Mouse (Mus musculus): ENCODE measurements around the gene Gm47996. TPM values are rescaled to one million over a fixed set of nuclear protein-coding genes. Genes with fewer than 3 reads are reported as not detected.
"Not testable (repeated sequence)": the region's sequence is repeated elsewhere in the genome, so short reads cannot be mapped to it uniquely, and the experiment has no call there.

The Gm47996 gene
- polyA plus RNA-seq (2014; fragmentation: Nextera tagmentation; extraction: Ambion mirVana), result 0.26 and 0.27 TPM in 2 replicates

- not testable (repeated sequence) for H3K27ac ChIP-seq (ENCODE audit: low read depth, low read length); H3K4me1 ChIP-seq (replicated peaks; ENCODE audit: control insufficient read depth, insufficient read depth, low read length); H3K4me2 ChIP-seq; H3K27me3 ChIP-seq (replicated peaks; ENCODE audit: control insufficient read depth, insufficient read depth, low read length); H3K36me3 ChIP-seq (ENCODE audit: control insufficient read depth, insufficient read depth, low read length); DNase-seq (ENCODE audit: low spot score); H3K9ac ChIP-seq (ENCODE audit: low read depth, low read length); H3K4me3 ChIP-seq (ENCODE audit: low read depth, low read length); ATAC-seq (replicated peaks; ENCODE audit: low FRiP score); H3K9me3 ChIP-seq (ENCODE audit: control insufficient read depth, low read length)
- WGBS, result 61% methylated on average over 4 of the region's 8 CpGs
Observed at GRCm38 (mm10) chr1:151209824-151210355, at the start of gene Gm47996. TSS of gene Gm47996 (plus strand) at chr1:151210131.

- no peaks in the 10 kb centered on the region for H3K27me3 ChIP-seq (replicated peaks; ENCODE audit: control insufficient read depth, insufficient read depth, low read length)
- H3K9me3 ChIP-seq (ENCODE audit: control insufficient read depth, low read length), result no peaks in the 10 kb centered on the region
- no peak for DNase-seq (ENCODE audit: low spot score)
- H3K4me3 ChIP-seq (ENCODE audit: low read depth, low read length), result no peak overlapping the region
- no peaks in the 10 kb centered on the region for H3K36me3 ChIP-seq (ENCODE audit: control insufficient read depth, insufficient read depth, low read length)
- WGBS, result 17% methylated on average over 8 of the region's 8 CpGs
- H3K4me1 ChIP-seq (replicated peaks; ENCODE audit: control insufficient read depth, insufficient read depth, low read length), result peaks cover 22% of the 10 kb centered on the region
- peak; percentile 57 for ATAC-seq (replicated peaks; ENCODE audit: low FRiP score)
- no peak overlapping the region for H3K9ac ChIP-seq (ENCODE audit: low read depth, low read length)
- H3K4me2 ChIP-seq, result peak overlapping the region; percentile 27
- H3K27ac ChIP-seq (ENCODE audit: low read depth, low read length), result peak overlapping the region; percentile 16; the same call in 1 of the 2 replicates
Observed at GRCm38 (mm10) chr1:151166031-151166430, 43.9 kb upstream of the Gm47996 start.

GRCm38 (mm10) chr1:151167297-151168047 lies 42.5 kb upstream of the Gm47996 start:
- peak overlapping the region; percentile 34; the same call in 1 of the 2 replicates for H3K9ac ChIP-seq (ENCODE audit: low read depth, low read length)
- no peaks in the 10 kb centered on the region for H3K9me3 ChIP-seq (ENCODE audit: control insufficient read depth, low read length)
- DNase-seq (ENCODE audit: low spot score) (no peak), ATAC-seq (replicated peaks; ENCODE audit: low FRiP score) (peak; percentile 33)
- no peaks in the 10 kb centered on the region for H3K27me3 ChIP-seq (replicated peaks; ENCODE audit: control insufficient read depth, insufficient read depth, low read length)
- H3K4me1 ChIP-seq (replicated peaks; ENCODE audit: control insufficient read depth, insufficient read depth, low read length), result peaks cover 22% of the 10 kb centered on the region
- peak overlapping the region; percentile 38 for H3K4me2 ChIP-seq
- H3K4me3 ChIP-seq (ENCODE audit: low read depth, low read length), result no peak overlapping the region
- H3K27ac ChIP-seq (ENCODE audit: low read depth, low read length), result peak overlapping the region; percentile 71
- no peaks in the 10 kb centered on the region for H3K36me3 ChIP-seq (ENCODE audit: control insufficient read depth, insufficient read depth, low read length)
- 34% methylated on average over 12 of the region's 12 CpGs for WGBS

- Histone ChIP-seq H3K27me3 (replicated peaks; ENCODE audit: control insufficient read depth, insufficient read depth, low read length) (no peaks in the 10 kb centered on the region), H3K27ac (ENCODE audit: low read depth, low read length) (no peak overlapping the region), H3K36me3 (ENCODE audit: control insufficient read depth, insufficient read depth, low read length) (no peaks in the 10 kb centered on the region), H3K9me3 (ENCODE audit: control insufficient read depth, low read length) (no peaks in the 10 kb centered on the region), H3K4me3 (ENCODE audit: low read depth, low read length) (no peak overlapping the region), H3K4me2 (no peak overlapping the region), H3K9ac (ENCODE audit: low read depth, low read length) (no peak overlapping the region), H3K4me1 (replicated peaks; ENCODE audit: control insufficient read depth, insufficient read depth, low read length) (peaks cover 22% of the 10 kb centered on the region)
- no peak for DNase-seq (ENCODE audit: low spot score)
- 67% methylated on average over 3 of the region's 3 CpGs for WGBS
- ATAC-seq (replicated peaks; ENCODE audit: low FRiP score), result no peak
Observed at GRCm38 (mm10) chr1:151168637-151169036, 41.3 kb upstream of the Gm47996 start.

GRCm38 (mm10) chr1:151171572-151172461 lies 38.1 kb upstream of the Gm47996 start:
- H3K36me3 ChIP-seq (ENCODE audit: control insufficient read depth, insufficient read depth, low read length), result no peaks in the 10 kb centered on the region
- H3K27me3 ChIP-seq (replicated peaks; ENCODE audit: control insufficient read depth, insufficient read depth, low read length), result no peaks in the 10 kb centered on the region
- H3K27ac ChIP-seq (ENCODE audit: low read depth, low read length), result no peak overlapping the region
- no peak overlapping the region for H3K4me2 ChIP-seq
- no peak overlapping the region for H3K9ac ChIP-seq (ENCODE audit: low read depth, low read length)
- H3K9me3 ChIP-seq (ENCODE audit: control insufficient read depth, low read length), result no peaks in the 10 kb centered on the region
- WGBS, result 60% methylated on average over 2 of the region's 2 CpGs
- DNase-seq (ENCODE audit: low spot score) (no peak), ATAC-seq (replicated peaks; ENCODE audit: low FRiP score) (no peak)
- H3K4me1 ChIP-seq (replicated peaks; ENCODE audit: control insufficient read depth, insufficient read depth, low read length), result peaks cover 16% of the 10 kb centered on the region
- no peak overlapping the region for H3K4me3 ChIP-seq (ENCODE audit: low read depth, low read length)

GRCm38 (mm10) chr1:151177030-151177936 lies 32.6 kb upstream of the Gm47996 start:
- Histone ChIP-seq H3K9ac (ENCODE audit: low read depth, low read length) (peak overlapping the region; percentile 47; the same call in 1 of the 2 replicates), H3K4me3 (ENCODE audit: low read depth, low read length) (peak overlapping the region; percentile 27), H3K4me1 (replicated peaks; ENCODE audit: control insufficient read depth, insufficient read depth, low read length) (peaks cover 12% of the 10 kb centered on the region), H3K4me2 (peak overlapping the region; percentile 57), H3K36me3 (ENCODE audit: control insufficient read depth, insufficient read depth, low read length) (no peaks in the 10 kb centered on the region), H3K9me3 (ENCODE audit: control insufficient read depth, low read length) (no peaks in the 10 kb centered on the region), H3K27ac (ENCODE audit: low read depth, low read length) (peak overlapping the region; percentile 89), H3K27me3 (replicated peaks; ENCODE audit: control insufficient read depth, insufficient read depth, low read length) (no peaks in the 10 kb centered on the region)
- ATAC-seq (replicated peaks; ENCODE audit: low FRiP score), result peak; percentile 91
- WGBS, result 7% methylated on average over 10 of the region's 10 CpGs
- DNase-seq (ENCODE audit: low spot score), result peak; percentile 68

GRCm38 (mm10) chr1:151177937-151178271 lies 32.0 kb upstream of the Gm47996 start:
- ATAC-seq (replicated peaks; ENCODE audit: low FRiP score), result peak; percentile 14; the same call in 1 of the 2 replicates
- Histone ChIP-seq H3K36me3 (ENCODE audit: control insufficient read depth, insufficient read depth, low read length) (no peaks in the 10 kb centered on the region), H3K4me2 (peak overlapping the region; percentile 57), H3K9ac (ENCODE audit: low read depth, low read length) (peak overlapping the region; percentile 47; the same call in 1 of the 2 replicates), H3K4me3 (ENCODE audit: low read depth, low read length) (peak overlapping the region; percentile 27), H3K4me1 (replicated peaks; ENCODE audit: control insufficient read depth, insufficient read depth, low read length) (peaks cover 12% of the 10 kb centered on the region), H3K27ac (ENCODE audit: low read depth, low read length) (peak overlapping the region; percentile 89), H3K9me3 (ENCODE audit: control insufficient read depth, low read length) (no peaks in the 10 kb centered on the region), H3K27me3 (replicated peaks; ENCODE audit: control insufficient read depth, insufficient read depth, low read length) (no peaks in the 10 kb centered on the region)
- no peak for DNase-seq (ENCODE audit: low spot score)
- WGBS, result 18% methylated on average over 4 of the region's 4 CpGs
